Mouse (Mus musculus): ENCODE measurements around the gene Slx4. TPM values are rescaled to one million over a fixed set of nuclear protein-coding genes. Genes with fewer than 3 reads are reported as not detected.

Gene Slx4
- total and polyA plus RNA-seq, 3 experiments, result 22.0 to 51.8 (median 36.8) TPM

DNA sequence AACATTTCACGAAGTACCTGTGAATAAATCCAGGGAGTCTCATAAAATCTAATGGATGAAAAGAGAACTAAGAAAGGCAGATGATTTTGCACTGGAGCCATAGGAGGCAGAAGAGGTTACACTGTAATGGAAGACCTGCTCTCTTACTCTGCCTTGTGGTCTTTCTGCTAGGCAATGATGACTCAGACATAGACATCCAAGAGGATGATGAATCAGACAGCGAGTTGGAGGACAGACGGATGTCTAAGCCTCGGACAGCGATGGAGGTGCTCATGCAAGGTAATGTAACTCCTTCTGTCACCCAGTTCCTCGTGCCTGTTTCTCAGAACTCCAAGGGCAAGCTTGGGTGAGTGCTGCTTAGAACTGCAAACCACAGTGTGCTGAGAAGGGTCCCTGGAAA, 70.0 kb downstream of the Slx4 start:
- ATAC-seq (ENCODE audit: extremely low read depth, insufficient number of reproducible peaks, low FRiP score, poor library complexity, severe bottlenecking) (no peak), DNase-seq (ENCODE audit: low spot score) (no peak)
- Histone ChIP-seq H3K36me3 (replicated peaks) (peaks cover 81% of the 10 kb centered on the region), H3K4me1 (ENCODE audit: insufficient read depth, low read depth, low read length) (peaks cover 5% of the 10 kb centered on the region; the same call in 1 of the 2 replicates), H3K27me3 (ENCODE audit: insufficient read depth, low read length) (no peaks in the 10 kb centered on the region), H3K9me3 (replicated peaks) (no peaks in the 10 kb centered on the region), H3K4me3 (ENCODE audit: low read depth, low read length) (no peak overlapping the region)
- no peak for TF ChIP-seq GATA1 (IDR thresholded peaks at IDR 0.05; ENCODE audit: borderline replicate concordance, low read length)
- TF ChIP-seq GATA2 (IDR thresholded peaks at IDR 0.05; ENCODE audit: borderline replicate concordance, low read depth, low read length), result no peak
- TF ChIP-seq TAL1 (conservative IDR thresholded peaks at IDR 0.05; ENCODE audit: low read depth, low read length), result no peak
- TF ChIP-seq CTCF (IDR thresholded peaks at IDR 0.05; ENCODE audit: low read depth, low read length), result no peak
- TF ChIP-seq POLR2AphosphoS5 (IDR thresholded peaks at IDR 0.05; ENCODE audit: insufficient replicate concordance, low read depth, low read length), result no peak

DNA sequence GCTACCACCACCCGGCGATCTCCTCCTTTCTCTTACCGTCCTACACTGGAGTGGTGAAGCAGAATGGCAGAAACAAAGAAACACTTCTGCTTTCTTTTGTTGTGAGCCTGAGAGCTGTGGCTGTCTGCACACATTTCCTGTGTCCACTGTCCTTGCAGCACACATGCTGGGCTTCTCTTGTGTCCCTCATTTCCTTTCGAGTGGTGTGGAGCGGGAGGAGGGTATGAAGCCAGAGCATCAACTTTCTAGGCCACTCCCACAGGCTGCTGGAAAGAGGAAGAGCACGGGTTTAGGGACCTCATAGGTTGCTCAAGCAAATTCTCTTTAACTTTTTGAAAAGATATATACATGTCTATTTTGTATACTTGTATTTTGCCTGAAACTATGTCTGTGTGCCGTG, 74.4 kb downstream of the Slx4 start:
- TF ChIP-seq GATA1 (IDR thresholded peaks at IDR 0.05; ENCODE audit: borderline replicate concordance, low read length) (no peak), GATA2 (IDR thresholded peaks at IDR 0.05; ENCODE audit: borderline replicate concordance, low read depth, low read length) (no peak), CTCF (IDR thresholded peaks at IDR 0.05; ENCODE audit: low read depth, low read length) (no peak), TAL1 (conservative IDR thresholded peaks at IDR 0.05; ENCODE audit: low read depth, low read length) (no peak), POLR2AphosphoS5 (IDR thresholded peaks at IDR 0.05; ENCODE audit: insufficient replicate concordance, low read depth, low read length) (no peak)
- Histone ChIP-seq H3K36me3 (replicated peaks) (peaks cover 78% of the 10 kb centered on the region), H3K9me3 (replicated peaks) (no peaks in the 10 kb centered on the region), H3K4me3 (ENCODE audit: low read depth, low read length) (no peak overlapping the region), H3K27me3 (ENCODE audit: insufficient read depth, low read length) (no peaks in the 10 kb centered on the region), H3K4me1 (ENCODE audit: insufficient read depth, low read depth, low read length) (peaks cover 9% of the 10 kb centered on the region; the same call in 1 of the 2 replicates)
- ATAC-seq (ENCODE audit: extremely low read depth, insufficient number of reproducible peaks, low FRiP score, poor library complexity, severe bottlenecking) (no peak), DNase-seq (ENCODE audit: low spot score) (no peak)

Other genes starting within 250 kb of the Slx4 start
- not detected in 2 replicates for gene Olfr15, start 172.9 kb downstream of the Slx4 start, total RNA-seq (2014; fragmentation: Nextera tagmentation)
- 0.06 and 0.11 TPM in 2 replicates for gene Olfr15, start 172.9 kb downstream of the Slx4 start, total RNA-seq (2017)
- not detected in 2 replicates for gene Olfr15, start 172.9 kb downstream of the Slx4 start, polyA plus RNA-seq (2012)
- gene Zfp174, start 156.5 kb downstream of the Slx4 start, total RNA-seq (2014; fragmentation: Nextera tagmentation), result 2.8 and 3.9 TPM in 2 replicates
- gene Zfp174, start 156.5 kb downstream of the Slx4 start, total RNA-seq (2017), result 1.3 and 1.8 TPM in 2 replicates
- gene Zfp174, start 156.5 kb downstream of the Slx4 start, polyA plus RNA-seq (2012), result 0.16 and 0.19 TPM in 2 replicates
- gene Naa60, start 131.4 kb downstream of the Slx4 start, total RNA-seq (2014; fragmentation: Nextera tagmentation), result 57.5 and 71.6 TPM in 2 replicates
- gene Naa60, start 131.4 kb downstream of the Slx4 start, total RNA-seq (2017), result 25.6 and 25.7 TPM in 2 replicates
- 26.0 and 28.7 TPM in 2 replicates for gene Naa60, start 131.4 kb downstream of the Slx4 start, polyA plus RNA-seq (2012)
- gene Zfp597, start 119.2 kb downstream of the Slx4 start, total RNA-seq (2014; fragmentation: Nextera tagmentation), result 23.3 and 23.6 TPM in 2 replicates
- 24.2 and 26.7 TPM in 2 replicates for gene Zfp597, start 119.2 kb downstream of the Slx4 start, total RNA-seq (2017)
- gene Zfp597, start 119.2 kb downstream of the Slx4 start, polyA plus RNA-seq (2012), result 2.7 and 3.0 TPM in 2 replicates
- gene Gm20695, start 119.1 kb downstream of the Slx4 start, total RNA-seq (2014; fragmentation: Nextera tagmentation), result not detected in 2 replicates
- gene Gm20695, start 119.1 kb downstream of the Slx4 start, total RNA-seq (2017), result 0.33 TPM in 1 of 2 replicates, not detected in the other
- gene Gm20695, start 119.1 kb downstream of the Slx4 start, polyA plus RNA-seq (2012), result not detected in 2 replicates
- gene 1700037C18Rik, start 95.1 kb downstream of the Slx4 start, total RNA-seq (2014; fragmentation: Nextera tagmentation), result 1.7 and 6.2 TPM in 2 replicates
- 2.2 and 2.5 TPM in 2 replicates for gene 1700037C18Rik, start 95.1 kb downstream of the Slx4 start, total RNA-seq (2017)
- 8.2 and 11.1 TPM in 2 replicates for gene 1700037C18Rik, start 95.1 kb downstream of the Slx4 start, polyA plus RNA-seq (2012)
- gene Cluap1, start 95.0 kb downstream of the Slx4 start, total RNA-seq (2014; fragmentation: Nextera tagmentation), result 12.0 and 24.2 TPM in 2 replicates
- 26.4 and 26.9 TPM in 2 replicates for gene Cluap1, start 95.0 kb downstream of the Slx4 start, total RNA-seq (2017)
- gene Cluap1, start 95.0 kb downstream of the Slx4 start, polyA plus RNA-seq (2012), result 23.6 and 30.4 TPM in 2 replicates
- not detected in 2 replicates for gene Nlrc3, start 27.1 kb downstream of the Slx4 start, total RNA-seq (2014; fragmentation: Nextera tagmentation)
- 0.16 and 0.23 TPM in 2 replicates for gene Nlrc3, start 27.1 kb downstream of the Slx4 start, total RNA-seq (2017)
- not detected in 2 replicates for gene Nlrc3, start 27.1 kb downstream of the Slx4 start, polyA plus RNA-seq (2012)
- not detected in 2 replicates for gene Dnase1, start 33.2 kb upstream of the Slx4 start, total RNA-seq (2014; fragmentation: Nextera tagmentation)
- 0.41 and 0.49 TPM in 2 replicates for gene Dnase1, start 33.2 kb upstream of the Slx4 start, total RNA-seq (2017)
- not detected in 2 replicates for gene Dnase1, start 33.2 kb upstream of the Slx4 start, polyA plus RNA-seq (2012)
- 134 and 135 TPM in 2 replicates for gene Trap1, start 74.1 kb upstream of the Slx4 start, total RNA-seq (2014; fragmentation: Nextera tagmentation)
- gene Trap1, start 74.1 kb upstream of the Slx4 start, total RNA-seq (2017), result 111 and 117 TPM in 2 replicates
- 413 and 470 TPM in 2 replicates for gene Trap1, start 74.1 kb upstream of the Slx4 start, polyA plus RNA-seq (2012)
- gene Crebbp, start 210.2 kb upstream of the Slx4 start, total RNA-seq (2014; fragmentation: Nextera tagmentation), result 87.1 and 92.8 TPM in 2 replicates
- 8.6 and 9.6 TPM in 2 replicates for gene Crebbp, start 210.2 kb upstream of the Slx4 start, total RNA-seq (2017)
- 9.1 and 13.9 TPM in 2 replicates for gene Crebbp, start 210.2 kb upstream of the Slx4 start, polyA plus RNA-seq (2012)

Measured in G1E (cell line).